Mouse (Mus musculus) hindbrain, embryonic 10.5 days (tissue): ENCODE data around the gene Sertad3. TPM values are rescaled to one million over a fixed set of nuclear protein-coding genes. Genes with fewer than 3 reads are reported as not detected.
"Not testable (repeated sequence)": the region's sequence is repeated elsewhere in the genome, so short reads cannot be mapped to it uniquely, and the experiment has no call there.

Experiments
- DNase-seq: peaks from one replicate; pipeline ENCODE4 v3.0.0-alpha.2; 2017; ENCODE audit warnings: low spot score
- H3K27ac ChIP-seq: fragments of 300-500 bp; sonication (generic); 2 replicates; pipeline ENCODE4 v1.5.1; 2016; ENCODE audit warnings: mild to moderate bottlenecking, moderate library complexity
- H3K27me3 ChIP-seq: fragments of 300-500 bp; sonication (generic); 2 replicates; pipeline ENCODE4 v1.6.1; 2016; ENCODE audit warnings: mild to moderate bottlenecking; ENCODE audit not compliant: poor library complexity, insufficient read depth, severe bottlenecking
- H3K36me3 ChIP-seq: fragments of 300-500 bp; sonication (generic); 2 replicates; pipeline ENCODE4 v1.6.1; 2016; ENCODE audit warnings: mild to moderate bottlenecking, moderate library complexity
- H3K4me1 ChIP-seq: fragments of 300-500 bp; sonication (generic); replicated peaks from 2 replicates; pipeline ENCODE4 v1.6.1; 2016; ENCODE audit warnings: mild to moderate bottlenecking
- H3K4me3 ChIP-seq: fragments of 300-500 bp; sonication (generic); 2 replicates; pipeline ENCODE4 v1.5.1; 2016; ENCODE audit warnings: mild to moderate bottlenecking, moderate library complexity
- H3K9me3 ChIP-seq: fragments of 300-500 bp; sonication (generic); 2 replicates; pipeline ENCODE4 v1.6.1; 2016; ENCODE audit warnings: mild to moderate bottlenecking, moderate library complexity
- WGBS: fragments of 180-500 bp; shearing (Covaris S2); methylation state at CpG from one replicate; pipeline ENCODE4 v1.1.7; 2016; 5-methylcytosine and 5-hydroxymethylcytosine counted together
- polyA plus RNA-seq: library from polyadenylated mRNA; unstranded; fragments of >200 nt; fragmentation: Nextera tagmentation; extraction: Ambion mirVana; gene quantifications from 2 replicates; pipeline ENCODE4 v1.2.1, GENCODE M21; 2016

Sertad3 gene
- polyA plus RNA-seq, 1 experiment from 2014 or later: 23.0 TPM

DNA sequence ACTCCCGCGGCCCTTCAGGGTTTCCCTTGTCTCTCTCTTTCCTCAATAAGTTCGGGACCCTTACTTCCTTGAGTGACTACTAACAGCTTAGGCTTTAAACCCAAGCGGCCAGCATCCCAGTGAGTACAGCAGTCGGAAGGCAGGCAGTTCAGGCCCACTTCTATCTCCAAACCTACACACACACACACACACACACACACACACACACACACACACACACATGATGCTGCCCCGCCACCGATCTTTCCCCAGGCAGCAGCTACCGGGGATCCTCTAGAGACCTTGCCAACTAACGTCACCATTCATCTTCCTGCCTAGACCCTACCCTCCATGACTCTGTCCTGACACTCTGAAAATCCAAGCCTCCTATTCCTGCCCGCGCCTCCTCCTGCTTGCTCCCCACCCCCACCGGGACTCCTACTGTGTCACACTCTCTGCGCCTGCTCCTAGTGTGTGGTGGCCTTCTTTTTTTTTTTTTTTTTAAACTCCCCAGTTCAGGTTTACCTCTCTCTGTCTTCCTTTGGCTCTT is 14.2 kb downstream of the Sertad3 start:
- Histone ChIP-seq H3K4me3 (peak overlapping the region; percentile 62), H3K9me3 (no peaks in the 10 kb centered on the region), H3K27ac (peak overlapping the region; percentile 96), H3K4me1 (peaks cover 45% of the 10 kb centered on the region), H3K36me3 (peaks cover 8% of the 10 kb centered on the region), H3K27me3 (peaks cover 24% of the 10 kb centered on the region)
- WGBS: 1% methylated on average over 13 of the region's 13 CpGs
- no peak for DNase-seq

DNA sequence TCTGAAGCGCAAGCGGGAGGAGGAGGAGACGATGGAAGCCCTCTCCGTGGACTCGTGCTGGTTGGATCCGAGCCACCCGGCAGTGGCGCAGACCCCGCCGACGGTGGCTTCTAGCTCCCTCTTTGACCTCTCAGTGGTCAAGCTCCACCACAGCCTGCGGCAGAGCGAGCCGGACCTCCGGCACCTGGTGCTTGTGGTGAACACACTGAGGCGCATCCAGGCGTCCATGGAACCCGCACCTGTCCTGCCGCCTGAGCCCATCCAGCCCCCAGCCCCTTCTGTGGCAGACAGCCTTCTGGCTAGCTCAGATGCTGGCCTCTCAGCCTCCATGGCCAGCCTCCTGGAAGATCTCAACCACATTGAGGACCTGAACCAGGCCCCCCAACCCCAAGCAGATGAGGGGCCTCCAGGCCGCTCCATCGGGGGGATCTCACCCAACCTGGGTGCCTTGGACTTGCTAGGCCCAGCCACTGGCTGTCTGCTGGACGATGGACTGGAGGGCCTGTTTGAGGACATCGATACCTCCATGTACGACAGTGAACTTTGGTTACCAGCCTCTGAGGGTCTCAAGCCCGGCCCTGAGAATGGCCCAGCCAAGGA is 15.8 kb downstream of the Sertad3 start:
- Histone ChIP-seq H3K36me3 (peaks cover 8% of the 10 kb centered on the region), H3K4me1 (peaks cover 45% of the 10 kb centered on the region), H3K27ac (peak overlapping the region; percentile 93; the same call in 1 of the 2 replicates), H3K4me3 (0 out of 2 replicates have a peak overlapping the region, but pooled peaks have one; percentile 57), H3K27me3 (peaks cover 24% of the 10 kb centered on the region), H3K9me3 (no peaks in the 10 kb centered on the region)
- 88% methylated on average over 25 of the region's 25 CpGs for WGBS
- DNase-seq: no peak

DNA sequence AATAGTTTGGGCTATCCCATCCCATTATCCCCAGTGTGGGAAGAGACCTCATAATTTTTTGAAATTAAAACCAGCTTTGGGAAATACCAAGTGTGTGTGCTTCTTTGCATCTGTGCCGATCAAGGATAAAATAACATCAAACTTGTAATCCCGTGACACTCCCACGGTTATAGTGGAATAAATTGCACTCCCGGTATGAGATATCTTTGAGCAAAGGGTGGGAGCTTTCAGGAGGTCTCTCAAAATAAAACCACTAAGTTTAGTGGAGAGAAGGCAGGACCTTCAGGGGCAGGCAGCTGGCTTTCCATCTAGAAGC is 16.6 kb downstream of the Sertad3 start:
- Histone ChIP-seq H3K4me3 (peak overlapping the region; percentile 57), H3K36me3 (peaks cover 8% of the 10 kb centered on the region), H3K4me1 (peaks cover 45% of the 10 kb centered on the region), H3K27ac (peak overlapping the region; percentile 93), H3K27me3 (peaks cover 23% of the 10 kb centered on the region), H3K9me3 (no peaks in the 10 kb centered on the region)
- DNase-seq: no peak
- 47% methylated on average over 4 of the region's 4 CpGs for WGBS

DNA sequence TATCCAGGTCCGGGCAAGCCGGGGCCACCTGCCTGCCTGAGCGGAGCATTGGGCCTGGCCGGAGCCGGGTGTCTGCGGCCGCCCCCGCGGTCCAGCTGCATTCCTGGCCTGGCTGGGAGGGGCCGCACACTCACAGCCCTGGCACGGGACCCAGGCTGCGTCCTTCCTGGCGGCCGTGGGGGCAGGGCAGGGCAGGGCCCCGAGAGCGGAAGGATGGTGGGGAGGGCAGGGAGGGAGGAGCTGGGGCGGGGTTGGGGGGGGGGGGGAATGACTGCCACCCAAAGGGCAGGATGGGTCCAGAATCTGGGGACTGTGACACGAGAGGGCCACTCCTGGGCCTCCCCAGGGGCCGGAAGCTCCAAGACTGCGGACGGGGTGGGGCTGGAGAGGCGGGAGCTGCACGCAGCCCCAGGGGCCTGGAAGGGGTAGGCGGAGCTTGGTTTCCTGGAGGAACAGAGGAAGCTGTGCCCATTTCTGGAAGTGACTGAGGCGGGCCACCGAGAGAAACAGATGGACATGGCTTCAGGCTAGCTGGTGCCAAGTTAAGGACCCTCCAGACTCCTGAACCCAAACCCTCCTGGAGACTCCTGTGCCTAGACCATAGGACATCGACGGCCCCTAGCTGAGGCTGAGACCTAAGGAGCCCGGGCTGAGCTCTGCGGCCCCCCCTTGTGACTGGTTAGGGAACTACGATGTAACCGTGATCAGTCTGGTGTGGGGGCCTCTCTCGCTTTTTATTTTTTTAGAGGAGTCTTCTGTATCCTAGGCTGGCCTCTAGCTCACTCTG is 17.2 kb downstream of the Sertad3 start:
- peak; percentile 84 for DNase-seq
- peaks cover 18% of the 10 kb centered on the region for H3K27me3 ChIP-seq
- peaks cover 8% of the 10 kb centered on the region for H3K36me3 ChIP-seq
- WGBS: under 1% methylated on average over 33 of the region's 33 CpGs
- H3K9me3 ChIP-seq: no peaks in the 10 kb centered on the region
- H3K4me1 ChIP-seq: peaks cover 45% of the 10 kb centered on the region
- H3K27ac ChIP-seq: peak overlapping the region; percentile 93
- H3K4me3 ChIP-seq: peak overlapping the region; percentile 57

DNA sequence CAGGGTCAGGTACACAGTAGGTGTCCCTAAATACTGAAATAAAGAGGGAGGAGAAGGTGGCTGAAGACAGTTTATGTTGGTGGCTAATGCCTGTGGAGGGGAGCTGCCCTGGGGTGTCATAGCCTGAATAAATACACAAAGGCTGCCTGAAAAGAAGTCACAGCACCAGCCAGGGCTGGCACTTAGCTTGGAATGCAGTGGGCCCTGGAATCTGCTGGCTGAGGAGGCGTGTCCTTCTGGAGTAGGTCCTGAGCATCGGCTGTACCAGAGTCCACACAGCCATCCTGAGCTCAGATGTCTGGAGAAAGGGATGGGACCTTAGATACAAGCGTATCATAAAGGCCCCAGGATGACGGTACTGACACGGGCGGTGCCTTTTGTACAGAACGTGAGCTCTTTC is 18.3 kb downstream of the Sertad3 start:
- Histone ChIP-seq H3K36me3 (peaks cover 8% of the 10 kb centered on the region), H3K4me3 (no peak overlapping the region), H3K9me3 (no peaks in the 10 kb centered on the region), H3K27me3 (peaks cover 18% of the 10 kb centered on the region), H3K4me1 (peaks cover 43% of the 10 kb centered on the region), H3K27ac (no peak overlapping the region)
- WGBS: 71% methylated on average over 7 of the region's 7 CpGs
- no peak for DNase-seq

DNA sequence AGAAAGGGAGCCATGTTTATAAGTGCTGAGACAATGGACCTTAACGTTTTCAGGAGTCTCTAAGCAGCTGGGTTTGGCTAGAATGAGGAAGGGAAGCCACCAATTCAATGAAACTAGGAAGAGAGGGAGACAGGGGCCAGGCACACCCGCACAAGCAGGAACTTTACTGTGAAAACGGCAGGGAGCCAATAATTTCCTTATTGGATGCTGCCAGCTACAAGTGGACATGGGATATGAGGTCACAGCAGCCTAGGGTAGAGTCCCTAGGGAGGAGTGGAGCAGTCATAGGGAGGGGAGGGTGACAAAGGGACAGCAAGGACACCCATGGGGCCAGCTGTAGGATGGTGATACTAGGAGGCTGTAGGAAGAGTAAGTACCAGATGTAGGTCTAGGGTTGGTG is 19.5 kb downstream of the Sertad3 start:
- H3K9me3 ChIP-seq: no peaks in the 10 kb centered on the region
- 82% methylated on average over 3 of the region's 3 CpGs for WGBS

DNA sequence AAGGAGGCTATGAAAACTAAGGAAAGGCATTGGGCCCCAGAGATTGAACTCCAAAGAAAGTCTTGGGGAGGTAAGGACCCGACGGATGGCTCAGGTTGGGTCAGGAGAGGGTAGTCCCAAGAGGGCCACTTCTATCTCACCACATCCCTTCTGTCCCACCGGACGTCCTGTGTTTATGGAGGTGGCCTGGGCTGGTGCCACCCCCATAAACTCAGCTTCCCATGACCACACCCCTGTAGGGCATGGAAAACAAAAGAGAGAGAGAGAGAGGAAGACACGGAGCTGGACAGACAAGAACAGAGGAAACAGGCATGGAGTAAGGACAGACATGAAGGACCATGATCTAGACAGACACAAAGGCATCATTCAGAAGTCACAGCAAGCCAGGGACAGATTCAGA is 19.9 kb downstream of the Sertad3 start:
- 85% methylated on average over 5 of the region's 5 CpGs for WGBS
- peaks cover 8% of the 10 kb centered on the region for H3K36me3 ChIP-seq
- no peak overlapping the region for H3K27ac ChIP-seq
- H3K27me3 ChIP-seq: peaks cover 14% of the 10 kb centered on the region
- no peak for DNase-seq
- no peaks in the 10 kb centered on the region for H3K9me3 ChIP-seq
- peaks cover 36% of the 10 kb centered on the region for H3K4me1 ChIP-seq
- H3K4me3 ChIP-seq: no peak overlapping the region

More for the DNA sequence above, 19.5 kb downstream of the Sertad3 start:
- no peak overlapping the region for H3K4me3 ChIP-seq
- peaks cover 8% of the 10 kb centered on the region for H3K36me3 ChIP-seq
- no peak overlapping the region for H3K27ac ChIP-seq
- H3K4me1 ChIP-seq: peaks cover 40% of the 10 kb centered on the region
- H3K27me3 ChIP-seq: peaks cover 18% of the 10 kb centered on the region
- DNase-seq: no peak

DNA sequence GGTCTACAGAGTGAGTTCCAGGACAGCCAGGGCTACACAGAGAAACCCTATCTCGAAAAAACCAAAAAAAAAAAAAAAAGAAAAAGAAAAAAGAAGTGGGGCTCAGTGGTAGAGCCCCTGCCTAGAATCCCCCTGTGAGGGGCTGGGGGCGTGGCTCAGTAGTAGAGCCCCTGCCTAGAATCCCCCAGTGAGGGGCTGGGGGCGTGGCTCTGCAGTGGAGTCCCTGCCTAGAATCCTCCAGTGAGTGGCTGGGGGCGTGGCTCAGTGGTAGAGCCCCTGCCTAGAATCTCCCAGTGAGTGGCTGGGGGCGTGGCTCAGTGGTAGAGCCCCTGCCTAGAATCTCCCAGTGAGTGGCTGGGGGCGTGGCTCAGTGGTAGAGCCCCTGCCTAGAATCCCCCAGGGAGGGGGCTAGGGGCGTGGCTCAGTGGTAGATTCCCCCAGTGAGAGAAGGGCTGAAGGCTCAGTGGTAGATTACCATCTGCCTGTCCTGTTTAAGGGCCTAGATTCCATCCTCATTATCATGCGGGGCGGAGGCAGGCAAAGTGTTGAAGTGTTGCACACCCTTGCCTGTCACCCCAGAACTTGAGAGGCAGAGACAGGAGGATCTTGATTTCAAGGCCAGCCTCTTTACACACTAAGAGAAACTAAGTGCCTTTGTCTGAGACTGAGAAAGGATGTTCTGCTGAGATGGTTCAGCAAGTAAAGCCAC is 21.2 kb downstream of the Sertad3 start:
- H3K9me3 ChIP-seq, DNase-seq, H3K27ac ChIP-seq, H3K27me3 ChIP-seq, H3K36me3 ChIP-seq, H3K4me3 ChIP-seq: not testable (repeated sequence)
- WGBS: 89% methylated on average over 9 of the region's 9 CpGs
- peaks cover 36% of the 10 kb centered on the region for H3K4me1 ChIP-seq

DNA sequence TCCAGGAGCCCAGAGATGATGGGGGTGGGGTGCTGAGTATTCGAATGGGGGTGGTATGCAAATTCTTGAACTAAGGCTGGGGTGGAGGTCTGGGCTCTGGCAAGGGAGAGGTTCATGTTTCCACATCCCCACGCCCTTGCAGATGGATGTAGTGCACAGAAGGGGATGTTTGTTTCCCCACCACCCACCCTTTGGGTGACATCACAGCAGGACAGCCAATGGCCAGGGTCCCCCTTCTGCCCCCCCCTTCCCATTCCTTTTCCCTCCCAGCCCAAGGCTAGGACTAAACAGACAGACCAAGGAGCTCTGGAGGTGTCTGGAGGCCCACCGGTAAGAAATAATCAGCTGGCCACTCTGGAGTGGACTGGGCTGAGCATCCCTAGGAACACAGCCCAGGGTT is 25.5 kb downstream of the Sertad3 start, which contains the start of gene Prx:
Prx (plus strand) TSS at position 289 of the 400 bp plus-strand sequence.
- no peak for DNase-seq
- peaks cover 13% of the 10 kb centered on the region for H3K4me1 ChIP-seq

DNA sequence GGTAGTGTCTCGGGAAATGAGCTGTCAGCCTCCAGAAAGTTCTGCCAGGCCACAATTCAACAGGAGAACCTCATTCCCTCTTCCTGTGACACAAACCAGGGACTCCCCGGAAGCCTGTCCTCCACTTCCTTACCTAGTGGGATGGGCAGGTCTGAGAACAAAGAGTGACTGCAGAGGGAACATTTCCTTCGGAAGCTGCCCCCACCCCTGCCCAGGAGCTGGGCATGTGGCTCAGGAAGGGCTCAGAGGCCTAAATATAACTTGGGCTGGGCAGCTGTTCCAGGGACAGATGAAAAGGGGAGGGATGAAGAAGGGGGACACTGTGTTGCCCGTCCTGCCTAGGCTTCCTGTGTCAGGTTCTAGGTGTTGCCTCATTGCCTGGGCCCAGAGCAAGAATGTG is 28.1 kb downstream of the Sertad3 start:
- Histone ChIP-seq H3K36me3 (no peaks in the 10 kb centered on the region), H3K9me3 (no peaks in the 10 kb centered on the region), H3K27me3 (no peaks in the 10 kb centered on the region), H3K27ac (peak overlapping the region; percentile 35; the same call in 1 of the 2 replicates), H3K4me1 (peaks cover 18% of the 10 kb centered on the region), H3K4me3 (no peak overlapping the region)
- WGBS: 77% methylated on average over 4 of the region's 4 CpGs
- no peak for DNase-seq

More for the DNA sequence above, 25.5 kb downstream of the Sertad3 start, which contains the start of gene Prx:
- Histone ChIP-seq H3K27me3 (no peaks in the 10 kb centered on the region), H3K4me3 (no peak within 1 kb of the TSS), H3K27ac (no peak within 1 kb of the TSS), H3K36me3 (no peaks in the 10 kb centered on the region), H3K9me3 (no peaks in the 10 kb centered on the region)
- 53% methylated on average over 3 of the region's 3 CpGs for WGBS

DNA sequence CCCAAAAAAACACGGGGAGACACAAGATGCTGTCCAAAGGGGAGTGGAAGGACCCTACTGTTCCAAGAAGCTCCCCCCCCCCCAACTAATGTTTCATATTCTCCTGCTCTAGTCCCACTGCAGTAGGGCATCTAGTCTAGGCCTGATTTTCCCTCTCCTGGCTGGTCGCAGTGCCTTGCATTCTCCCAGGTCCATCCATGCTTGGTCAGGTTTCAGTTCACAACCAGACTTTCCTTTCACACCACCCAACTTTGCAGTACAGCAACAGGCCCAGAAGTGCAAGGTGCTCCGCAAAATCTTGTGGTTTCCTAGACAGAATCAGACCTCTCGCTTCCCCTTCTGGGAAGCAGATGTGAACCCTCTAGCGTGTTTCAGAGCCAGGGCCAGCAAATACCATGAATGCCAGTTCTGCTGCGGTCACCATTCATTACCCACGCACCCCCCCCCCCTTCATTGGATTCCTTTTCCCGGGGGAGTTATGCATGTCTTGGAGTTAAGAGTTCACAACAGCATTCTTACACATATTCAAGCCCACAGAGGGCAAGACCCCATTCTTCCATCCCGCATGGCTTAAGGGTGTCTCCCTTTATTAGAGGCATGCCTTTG is 33.3 kb downstream of the Sertad3 start:
- H3K36me3 ChIP-seq: no peaks in the 10 kb centered on the region
- DNase-seq: peak; percentile 40
- peak overlapping the region; percentile 62 for H3K4me3 ChIP-seq
- H3K27me3 ChIP-seq: no peaks in the 10 kb centered on the region
- 53% methylated on average over 9 of the region's 9 CpGs for WGBS
- peaks cover 19% of the 10 kb centered on the region for H3K4me1 ChIP-seq
- no peaks in the 10 kb centered on the region for H3K9me3 ChIP-seq
- peak overlapping the region; percentile 97 for H3K27ac ChIP-seq
